Mouse (Mus musculus) large intestine, adult 2 months (tissue): ENCODE data around the gene Olfr545. TPM values are rescaled to one million over a fixed set of nuclear protein-coding genes. Genes with fewer than 3 reads are reported as not detected.
"Not testable (repeated sequence)": the region's sequence is repeated elsewhere in the genome, so short reads cannot be mapped to it uniquely, and the experiment has no call there.

ENCODE experiments used
- DNase-seq: peaks from one replicate; pipeline ENCODE4 v3.0.0-alpha.2; 2012; ENCODE audit warnings: low read depth, low spot score
- WGBS: fragments of 180-500 bp; shearing (Covaris S2); methylation state at CpG from one replicate; pipeline ENCODE4 v1.1.7; 2018; 5-methylcytosine and 5-hydroxymethylcytosine counted together
- polyA plus RNA-seq: library from polyadenylated mRNA; depleted of rRNA; stranded (reverse); fragments of >200 nt; gene quantifications from 2 replicates; pipeline ENCODE4 v1.2.3, GENCODE M21; 2012; rRNA removed

The Olfr545 gene
- not detected in 2 replicates for polyA plus RNA-seq

GRCm38 (mm10) chr7:102499473-102499872 lies at the start of gene Olfr545:
Gene Olfr545, minus strand, starts transcription at chr7:102499573.
- 54% methylated on average over 3 of the region's 3 CpGs for WGBS

DNA sequence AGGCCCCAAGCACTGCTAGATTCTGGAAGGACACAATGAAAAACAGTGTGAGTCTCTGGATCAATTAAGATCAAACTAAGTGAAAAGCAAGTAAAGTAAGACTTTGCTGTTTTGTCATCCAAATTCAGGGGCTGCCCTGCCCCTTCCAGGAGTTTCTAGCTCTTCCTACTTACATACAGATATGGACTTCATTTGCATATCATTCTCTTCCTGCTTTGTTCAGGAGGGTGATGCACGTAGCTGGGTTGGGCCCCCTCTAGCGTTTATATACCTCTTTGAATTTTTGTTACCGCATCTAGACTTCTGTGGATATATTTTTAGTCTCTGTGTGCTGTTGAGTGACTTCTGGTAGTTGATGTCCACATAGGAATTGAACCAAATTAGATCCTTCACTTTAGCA lies 41.9 kb upstream of the Olfr545 start:
- 40% methylated on average over 3 of the region's 3 CpGs for WGBS
- no peak for DNase-seq

More at GRCm38 (mm10) chr7:102499473-102499872, at the start of gene Olfr545:
- DNase-seq: no peak

DNA sequence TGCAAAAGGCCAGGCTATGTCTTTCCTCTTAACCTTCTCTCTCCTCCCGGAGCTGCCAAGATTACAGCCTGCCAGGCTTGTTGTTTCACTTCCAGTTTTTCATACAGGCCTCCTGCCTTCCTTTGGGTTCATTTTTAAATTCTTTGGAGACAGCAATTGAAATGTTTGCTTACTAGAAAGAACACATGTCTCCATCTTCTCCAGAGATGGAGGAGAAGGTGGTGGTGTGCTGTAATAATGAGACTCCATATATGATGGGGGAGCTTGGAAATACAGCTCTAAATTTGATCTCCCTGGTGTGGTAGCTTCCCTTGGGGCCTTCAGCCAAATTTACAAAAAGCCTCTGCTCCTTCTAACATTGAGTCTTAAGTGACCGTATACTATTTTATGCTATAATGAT lies 41.2 kb upstream of the Olfr545 start, which contains the start of gene Olfr548-ps1:
TSS of gene Olfr548-ps1 (plus strand) at position 301 of the 400 bp plus-strand sequence.
- 81% methylated on average over 2 of the region's 2 CpGs for WGBS
- no peak for DNase-seq

- 34% methylated on average over 1 of the region's 1 CpGs for WGBS
- DNase-seq: no peak
Observed at GRCm38 (mm10) chr7:102534449-102534848, 35.1 kb upstream of the Olfr545 start, which contains the start of gene Olfr547. Gene Olfr547, plus strand, starts transcription at chr7:102534749.

GRCm38 (mm10) chr7:102529052-102529451 lies 29.7 kb upstream of the Olfr545 start:
- no peak for DNase-seq
- WGBS: 79% methylated on average over 1 of the region's 1 CpGs

DNA sequence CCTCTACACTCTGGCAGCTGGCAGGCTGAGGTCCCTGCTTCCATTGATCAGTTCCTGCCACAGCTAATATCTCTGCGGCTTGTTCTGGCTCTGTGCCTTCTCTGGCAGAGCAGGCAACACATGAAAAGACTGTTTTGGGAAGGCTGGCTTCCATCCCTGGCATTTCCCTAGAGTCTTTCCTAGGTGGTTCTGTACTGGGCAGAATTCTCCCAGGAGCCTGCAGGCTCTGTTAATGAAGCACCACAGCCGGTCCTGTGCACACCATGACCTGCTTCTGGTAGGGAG lies 17.6 kb upstream of the Olfr545 start:
- no peak for DNase-seq

GRCm38 (mm10) chr7:102516261-102517050 lies 17.1 kb upstream of the Olfr545 start:
- no peak for DNase-seq
- 54% methylated on average over 10 of the region's 10 CpGs for WGBS

More for the DNA sequence above, 17.6 kb upstream of the Olfr545 start:
- 70% methylated on average over 2 of the region's 2 CpGs for WGBS

- WGBS: 76% methylated on average over 4 of the region's 4 CpGs
- DNase-seq: no peak
Observed at GRCm38 (mm10) chr7:102514144-102514543, 14.8 kb upstream of the Olfr545 start.

DNA sequence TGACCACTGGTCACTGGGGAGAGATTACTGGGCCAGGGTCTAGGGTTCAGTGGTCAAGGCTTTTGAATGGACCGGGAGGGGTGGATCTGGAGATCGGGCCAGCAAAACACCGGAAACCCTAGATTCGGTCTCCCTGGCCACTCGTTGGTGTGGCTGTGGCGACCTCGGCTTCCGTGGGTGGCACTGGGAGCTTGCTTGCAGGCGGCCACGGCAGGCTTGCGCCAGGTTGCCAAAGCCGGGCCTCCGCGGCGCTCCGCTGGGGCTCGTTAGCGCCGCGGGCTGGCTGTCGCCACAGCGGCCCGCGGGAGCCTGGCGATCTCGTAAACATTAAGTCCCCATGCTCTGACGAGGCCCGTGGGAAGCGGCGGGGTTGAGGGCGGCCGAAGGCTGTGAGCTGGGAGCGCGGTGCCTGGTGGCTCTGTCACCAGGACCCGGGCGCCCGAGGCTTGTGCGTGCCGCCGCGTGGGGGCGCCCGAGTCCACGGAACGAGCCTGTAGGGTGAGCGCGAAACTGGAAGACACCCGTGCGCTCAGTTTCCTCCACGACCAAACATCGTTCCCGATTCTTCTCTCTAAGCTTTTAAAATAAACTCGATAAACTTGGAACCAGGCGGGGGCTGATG lies 13.6 kb upstream of the Olfr545 start:
- DNase-seq: peak; percentile 21
- 1% methylated on average over 54 of the region's 54 CpGs for WGBS

DNA sequence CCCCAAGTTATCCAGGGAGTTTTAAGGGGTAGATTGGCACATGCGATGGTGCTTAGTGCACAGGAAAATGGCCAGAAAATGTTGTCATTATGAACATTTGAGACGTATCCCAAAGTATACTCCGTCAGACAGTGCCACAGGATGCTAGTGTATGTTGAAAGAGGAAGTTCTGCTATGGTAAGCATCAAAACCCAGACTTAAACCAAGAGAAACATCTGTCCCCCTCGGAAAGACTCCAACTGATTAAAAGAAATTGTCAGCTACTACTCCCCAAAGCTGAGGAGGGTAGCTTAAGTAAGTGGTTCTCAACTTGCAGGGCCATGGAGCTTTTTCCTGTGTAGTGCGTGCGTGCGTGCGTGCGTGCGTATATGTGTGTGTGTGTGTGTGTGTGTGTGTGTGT lies 12.6 kb upstream of the Olfr545 start:
- WGBS: 93% methylated on average over 10 of the region's 10 CpGs
- no peak for DNase-seq

GRCm38 (mm10) chr7:102509726-102510125 lies 10.4 kb upstream of the Olfr545 start:
- WGBS: 76% methylated on average over 7 of the region's 7 CpGs
- no peak for DNase-seq

GRCm38 (mm10) chr7:102508666-102509065 lies 9.3 kb upstream of the Olfr545 start:
- DNase-seq: no peak
- WGBS: 84% methylated on average over 6 of the region's 6 CpGs

- no peak for DNase-seq
Observed at GRCm38 (mm10) chr7:102508066-102508465, 8.7 kb upstream of the Olfr545 start.

GRCm38 (mm10) chr7:102506848-102507247 lies 7.5 kb upstream of the Olfr545 start:
- peak; percentile 11 for DNase-seq
- 44% methylated on average over 3 of the region's 3 CpGs for WGBS

More at GRCm38 (mm10) chr7:102508066-102508465, 8.7 kb upstream of the Olfr545 start:
- 87% methylated on average over 9 of the region's 9 CpGs for WGBS

GRCm38 (mm10) chr7:102501986-102502385 lies 2.6 kb upstream of the Olfr545 start:
- no peak for DNase-seq
- WGBS: 73% methylated on average over 5 of the region's 5 CpGs

GRCm38 (mm10) chr7:102494416-102494815 lies 5.0 kb downstream of the Olfr545 start:
- not testable (repeated sequence) for DNase-seq
- WGBS: 65% methylated on average over 7 of the region's 7 CpGs

- DNase-seq: no peak
- 50% methylated on average over 1 of the region's 1 CpGs for WGBS
Observed at GRCm38 (mm10) chr7:102488161-102488560, 11.2 kb downstream of the Olfr545 start, which contains the start of gene Olfr544. Gene Olfr544, minus strand, starts transcription at chr7:102488313.

DNA sequence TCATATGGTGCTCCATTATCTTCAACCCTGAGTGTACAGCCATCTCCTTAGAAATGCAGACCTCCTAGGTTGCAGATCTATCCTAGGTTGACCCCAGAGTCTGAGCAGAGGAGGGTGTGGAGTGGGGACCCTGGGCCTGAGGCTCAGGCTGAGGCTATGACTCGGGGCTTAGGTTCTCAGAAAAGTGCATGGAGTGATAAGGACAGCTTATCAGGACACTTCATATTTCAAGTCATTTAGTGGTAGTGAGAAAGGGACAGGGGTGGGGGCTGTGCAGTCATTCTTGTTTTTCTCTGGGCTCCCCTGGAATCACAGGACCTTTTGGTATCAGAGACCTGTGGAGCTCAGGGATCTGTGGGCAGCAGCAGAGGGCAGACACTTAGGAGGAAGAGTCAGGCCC lies 13.3 kb downstream of the Olfr545 start:
- DNase-seq: no peak
- WGBS: 65% methylated on average over 1 of the region's 1 CpGs

DNA sequence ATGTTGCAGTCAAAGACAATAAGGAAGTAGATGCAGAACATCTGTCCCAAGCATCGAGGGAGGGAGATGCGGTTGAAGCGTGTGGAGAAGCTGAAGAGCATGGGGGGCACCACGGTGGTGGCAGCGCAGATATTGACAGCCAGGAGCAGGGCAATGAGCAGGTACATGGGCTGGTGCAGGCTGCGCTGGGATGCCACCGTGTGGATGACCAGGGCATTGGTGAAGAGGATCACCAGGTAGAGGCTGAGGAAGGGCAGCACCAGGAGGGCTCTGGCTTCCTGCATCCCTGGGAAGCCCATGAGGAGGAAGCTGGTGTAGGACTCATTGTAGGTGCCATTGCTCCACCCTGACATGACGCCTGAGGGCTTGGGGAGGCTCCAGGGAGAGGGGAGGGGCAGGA lies 14.6 kb downstream of the Olfr545 start:
- WGBS: 64% methylated on average over 7 of the region's 8 CpGs
- DNase-seq: not testable (repeated sequence)

- 71% methylated on average over 2 of the region's 2 CpGs for WGBS
- no peak for DNase-seq
Observed at GRCm38 (mm10) chr7:102483665-102484064, 15.7 kb downstream of the Olfr545 start.

DNA sequence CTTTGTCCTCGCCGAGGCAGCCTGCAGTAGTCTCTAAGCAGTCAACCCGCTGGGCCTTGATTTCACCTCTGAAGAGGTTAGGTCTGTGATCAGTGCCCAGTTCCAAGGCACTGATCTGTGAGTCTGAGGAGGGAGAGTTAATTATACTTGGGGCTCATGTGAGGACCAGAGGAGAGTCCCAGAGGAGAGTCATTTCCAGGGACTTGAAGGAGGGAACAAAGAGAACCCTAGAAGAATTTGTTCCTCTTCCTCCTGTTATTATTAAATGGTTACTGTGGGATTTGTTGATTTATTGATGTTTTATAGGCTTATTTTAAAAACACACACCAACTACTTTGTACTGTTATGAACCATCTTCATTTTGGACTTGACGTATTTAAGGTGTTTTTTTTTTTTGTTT lies 17.8 kb downstream of the Olfr545 start, which contains the start of gene Olfr543:
TSS of gene Olfr543 (minus strand) at position 101 of the 400 bp plus-strand sequence.
- WGBS: 91% methylated on average over 4 of the region's 4 CpGs
- DNase-seq: no peak
